Mouse (Mus musculus): ENCODE results near the gene G3bp2.
A peak's percentile ranks its signal among the peaks of the same experiment; 100 is the strongest.

The G3bp2 gene

DNA sequence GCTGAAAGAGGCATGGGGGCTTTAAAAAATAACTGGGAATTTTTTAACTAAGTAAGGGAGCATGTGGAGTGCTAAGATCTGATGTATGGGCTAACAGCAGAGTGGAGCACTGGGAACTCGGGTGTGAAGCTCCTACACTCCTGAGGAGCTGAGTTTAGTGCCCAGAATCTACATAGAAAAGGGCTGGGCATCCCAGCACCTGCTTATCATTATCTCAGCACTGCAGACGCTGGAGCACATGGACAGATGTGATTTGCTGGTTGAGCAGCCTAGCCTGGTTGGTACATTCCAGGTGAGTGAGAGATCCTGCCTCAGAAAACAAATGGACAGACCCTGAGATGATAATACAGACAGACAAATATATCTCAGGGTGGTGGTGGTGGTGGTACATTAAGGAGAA lies 73.7 kb downstream of the G3bp2 start:
- DNase-seq = no peak

- peak in 1 of 2 experiments; percentile 4 for DNase-seq
Measured at GRCm38 (mm10) chr5:92003011-92003410, 80.5 kb downstream of the G3bp2 start.

Measured in cerebellum, postnatal 25 days (tissue).